Mouse (Mus musculus) 416B (cell line): ENCODE data around the gene Tmem178b.

Experiments used
- DNase-seq: peaks from one replicate; pipeline ENCODE4 v3.0.0; 2011; ENCODE audit warnings: low read depth

Tmem178b gene

GRCm38 (mm10) chr6:40263687-40264086 lies 390.6 kb downstream of the Tmem178b start:
- no peak for DNase-seq

GRCm38 (mm10) chr6:40300707-40301106 lies 427.6 kb downstream of the Tmem178b start:
- peak; percentile 68 for DNase-seq

GRCm38 (mm10) chr6:40303379-40303778 lies 430.3 kb downstream of the Tmem178b start:
- peak; percentile 63 for DNase-seq
